Mouse (Mus musculus) spleen, postnatal 36 days (tissue): Measurements from ENCODE around the gene Wdr77.
A peak's percentile ranks its signal among the peaks of the same experiment; 100 is the strongest.
"Not testable (repeated sequence)": the region's sequence is repeated elsewhere in the genome, so short reads cannot be mapped to it uniquely, and the experiment has no call there.

Experiments used
- DNase-seq, 2 experiments: peaks; one replicate each; pipeline ENCODE4 v3.0.0; 2022; ENCODE audit warnings: low spot score in 2 of 2, mixed read lengths in 1 of 2

The Wdr77 gene

DNA sequence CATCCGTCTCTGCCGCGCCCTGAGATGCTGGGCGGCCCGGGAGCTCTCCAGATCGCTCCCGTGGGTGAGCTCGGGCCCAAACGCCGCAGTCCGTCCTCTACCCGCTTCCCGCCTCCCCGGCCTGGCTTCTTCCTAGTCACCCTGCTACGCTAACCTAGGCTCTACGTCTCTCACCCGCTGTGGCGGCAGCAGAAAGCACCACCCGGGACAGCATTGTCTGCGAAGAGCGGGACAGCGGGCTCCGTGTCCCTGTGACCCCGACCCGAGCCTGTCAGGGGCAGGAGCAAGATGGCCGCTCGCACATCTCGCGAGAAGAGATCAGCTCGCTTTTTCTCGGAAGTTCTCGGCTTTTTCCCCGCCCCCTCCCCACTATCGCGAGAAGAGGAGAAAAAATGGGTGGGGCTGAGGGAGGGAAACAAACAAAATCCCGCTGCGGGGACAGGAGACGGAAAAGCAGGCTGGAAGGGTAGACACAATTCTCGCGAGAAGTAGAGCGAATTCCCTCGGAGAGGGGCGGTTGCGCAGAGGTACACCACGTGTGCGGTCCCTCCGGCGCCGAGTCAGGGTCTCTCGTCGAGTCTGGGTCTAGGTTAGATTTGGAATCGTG lies at the start of gene Wdr77:
Gene Wdr77, plus strand, starts transcription at position 396 of the 607 bp plus-strand sequence.
- peak; percentile 92 to 96 for DNase-seq

DNA sequence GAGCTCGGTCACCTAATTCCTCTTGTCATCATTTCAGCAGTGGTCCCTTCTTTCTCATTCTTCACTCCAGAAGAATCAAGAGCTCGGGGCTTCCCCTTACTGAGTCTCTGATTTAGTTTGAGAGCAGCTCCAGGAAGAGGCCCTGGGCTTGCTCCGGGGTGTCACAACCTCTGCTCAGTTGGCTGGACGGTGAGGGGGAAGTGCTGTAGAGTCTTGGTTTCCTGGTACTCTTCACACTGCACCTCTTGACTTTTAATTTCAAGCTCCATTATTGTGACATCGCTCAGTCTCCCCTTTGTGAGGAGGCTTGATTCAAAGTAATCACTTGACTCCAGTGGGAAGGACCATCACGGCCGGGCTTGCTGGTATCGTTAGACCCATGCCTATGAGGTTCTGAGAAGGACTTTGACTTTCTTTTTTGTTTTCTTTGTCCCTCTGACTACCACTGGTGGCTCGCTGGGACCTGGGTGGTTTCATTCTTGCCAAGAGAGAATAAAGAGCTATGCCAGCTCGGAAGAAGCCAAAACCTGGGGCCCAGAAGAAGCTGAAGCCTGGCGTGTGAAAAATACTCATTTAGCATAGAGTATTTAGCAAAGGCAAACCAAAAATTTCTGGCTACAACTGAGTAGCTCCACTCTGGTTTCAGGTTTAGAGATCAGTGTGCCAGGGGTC lies 48.5 kb upstream of the Wdr77 start:
- DNase-seq, result peak; percentile 73

DNA sequence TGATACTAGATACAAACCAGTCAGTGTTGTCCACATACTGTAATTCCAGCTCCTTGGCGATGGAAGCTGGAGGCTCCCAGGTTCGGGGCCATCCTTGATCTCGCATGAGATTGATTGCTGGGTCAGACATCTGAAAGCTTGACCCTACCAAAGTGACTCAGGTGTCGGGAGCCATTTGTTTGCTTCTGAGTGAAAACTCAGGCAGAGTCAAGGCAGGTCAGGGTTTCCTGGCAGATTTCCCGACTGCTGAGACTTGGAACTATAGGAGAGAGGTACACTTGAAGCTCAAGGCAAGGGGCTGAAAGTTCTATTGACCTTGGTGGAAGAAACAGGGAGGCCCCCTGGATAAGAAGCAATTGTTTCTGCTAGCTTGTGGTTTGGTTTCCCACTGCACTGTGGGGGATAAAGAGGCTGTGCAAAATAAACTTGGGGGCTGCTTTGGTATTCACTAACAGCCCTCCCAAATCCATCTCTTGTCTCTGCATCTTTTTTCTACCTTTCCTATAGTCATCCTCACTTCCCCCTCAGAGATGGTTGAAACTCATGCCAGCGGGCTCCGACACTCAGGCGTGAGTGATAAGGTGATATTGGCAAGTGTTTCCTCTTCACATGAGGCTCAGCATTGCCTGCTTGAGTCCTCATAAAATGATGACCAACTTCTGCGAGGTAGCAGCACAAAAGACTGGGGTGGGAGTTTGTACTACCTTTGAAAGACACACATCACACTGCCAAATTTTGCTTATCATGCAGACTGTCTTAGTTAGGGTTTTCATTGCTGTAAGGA lies 46.9 kb upstream of the Wdr77 start:
- no peak for DNase-seq

DNA sequence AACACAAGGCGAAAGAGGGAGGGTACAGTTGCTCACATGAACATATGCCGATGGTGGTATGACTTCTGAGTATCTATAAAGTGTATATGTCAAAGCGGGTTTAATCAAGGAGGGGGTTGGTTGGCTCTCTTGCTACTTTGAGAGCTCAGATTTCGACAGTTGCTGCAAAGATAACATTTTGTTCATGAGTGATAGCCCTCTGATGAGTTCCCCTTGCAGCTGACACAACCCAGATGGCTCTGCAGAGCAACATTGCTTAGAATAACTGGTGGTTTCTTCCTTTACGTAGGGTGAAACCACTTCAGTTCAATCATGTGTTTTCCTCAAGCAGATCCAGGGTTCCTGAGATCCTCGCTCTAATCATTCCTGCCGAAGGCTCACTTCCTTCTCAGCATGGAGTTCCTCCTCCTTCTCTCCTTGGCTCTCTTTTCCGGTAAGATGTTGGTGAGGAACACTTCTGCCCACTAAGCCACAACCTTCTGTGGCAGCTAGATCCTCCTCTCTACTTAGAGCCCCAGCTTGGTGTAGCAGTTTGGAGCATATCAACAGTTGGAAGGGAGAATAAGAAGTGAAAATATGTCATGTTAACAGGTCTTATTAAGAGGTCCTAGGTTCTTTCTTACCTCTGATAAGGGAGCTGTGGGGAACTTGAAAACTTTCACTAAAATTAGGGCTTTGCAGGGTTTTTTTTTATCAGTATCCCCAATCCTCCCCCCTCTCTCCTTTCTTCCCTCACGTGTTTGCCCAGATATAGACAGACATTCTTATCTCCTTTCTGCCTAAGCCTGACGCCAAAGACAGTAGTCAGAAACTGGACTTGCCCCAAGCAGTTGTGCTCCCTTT lies 45.1 kb upstream of the Wdr77 start:
- DNase-seq, result no peak

DNA sequence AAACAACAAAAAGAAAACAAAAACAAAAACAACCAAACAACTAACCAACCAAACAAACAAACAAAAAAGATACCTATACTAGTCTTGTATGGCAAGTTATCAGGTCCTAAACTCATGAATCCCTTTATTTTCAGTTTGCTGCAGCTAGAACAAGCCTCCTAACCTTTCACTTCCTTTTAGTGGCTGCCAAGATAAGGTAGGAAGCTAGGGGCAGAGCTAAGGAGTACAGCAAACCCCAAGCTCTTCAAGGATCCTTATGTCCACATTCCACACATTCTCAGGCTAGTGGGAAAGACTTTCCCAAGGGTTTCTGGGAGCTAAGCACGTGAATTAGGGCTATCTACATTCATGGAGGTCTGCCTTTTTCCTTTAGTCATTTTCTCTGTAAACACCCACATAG lies 43.9 kb upstream of the Wdr77 start:
- no peak for DNase-seq

DNA sequence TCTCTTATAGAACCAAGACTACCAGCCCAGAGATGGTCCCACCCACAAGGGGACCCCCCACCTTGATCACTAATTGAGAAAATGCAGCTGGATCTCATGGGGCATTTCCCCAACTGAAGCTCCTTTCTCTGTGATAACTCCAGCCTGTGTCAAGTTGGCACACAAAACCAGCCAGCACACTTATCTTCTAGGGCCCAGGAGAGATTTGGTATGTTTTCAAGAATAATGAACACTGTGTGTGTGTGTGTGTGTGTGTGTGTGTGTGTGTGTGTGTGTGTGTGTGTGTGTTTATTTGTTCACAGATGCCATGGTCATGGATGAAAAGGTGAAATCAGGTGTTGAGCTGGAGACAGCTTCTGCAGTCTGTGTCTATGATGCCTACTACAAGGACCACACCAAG lies 42.7 kb upstream of the Wdr77 start:
- DNase-seq, result not testable (repeated sequence)

DNA sequence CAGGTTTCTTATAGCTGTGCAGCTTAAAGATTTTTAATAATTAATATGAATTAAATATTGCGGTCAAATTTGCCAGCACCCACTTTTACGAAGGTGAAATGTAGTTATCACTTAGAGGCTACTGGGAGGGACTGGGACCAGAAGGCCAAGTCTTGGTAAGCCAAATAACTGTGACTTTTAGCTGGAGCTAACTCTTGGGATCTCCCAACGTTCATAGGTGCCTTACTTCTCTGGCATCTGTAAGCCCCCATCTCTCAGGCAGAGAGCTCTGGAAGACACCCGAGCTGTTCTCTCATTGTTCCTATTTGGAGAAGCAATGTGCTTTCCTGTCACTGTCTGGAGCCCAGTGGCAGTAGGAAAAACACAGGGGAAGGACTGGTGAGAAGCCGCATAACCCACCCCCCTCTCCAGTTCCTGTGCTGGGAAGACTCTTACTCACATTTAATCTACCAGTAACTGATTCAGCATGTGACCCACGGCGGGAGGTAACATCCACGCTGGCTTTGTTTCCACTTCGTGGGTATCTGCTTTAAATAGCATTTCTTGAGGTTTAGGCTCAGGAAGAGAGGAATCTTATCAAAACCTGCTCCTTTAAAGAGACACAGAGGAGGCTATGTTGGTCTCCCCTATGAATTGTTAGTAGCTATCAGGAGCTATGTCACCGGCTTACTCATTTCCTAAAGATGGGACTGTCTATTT lies 41.4 kb upstream of the Wdr77 start:
- DNase-seq, result no peak

DNA sequence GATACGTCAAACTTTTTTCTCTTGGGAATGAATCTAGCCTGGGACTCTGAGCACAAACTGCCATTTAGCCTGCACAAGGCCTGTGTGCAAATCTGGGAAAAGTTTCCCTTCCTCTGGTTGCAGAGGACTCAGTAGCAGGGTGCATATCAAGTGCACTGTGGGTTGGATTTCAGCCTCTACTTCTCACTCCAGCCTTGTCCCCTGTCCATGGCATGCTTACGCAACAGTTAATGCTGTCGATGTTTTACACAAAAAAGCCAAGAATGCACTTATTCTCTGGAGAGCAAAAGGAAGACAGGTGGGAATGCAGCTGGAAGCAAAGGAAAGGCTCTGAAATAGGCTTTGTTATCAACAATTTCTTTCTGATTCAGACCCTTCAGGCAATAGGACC lies 40.8 kb upstream of the Wdr77 start:
- no peak for DNase-seq

DNA sequence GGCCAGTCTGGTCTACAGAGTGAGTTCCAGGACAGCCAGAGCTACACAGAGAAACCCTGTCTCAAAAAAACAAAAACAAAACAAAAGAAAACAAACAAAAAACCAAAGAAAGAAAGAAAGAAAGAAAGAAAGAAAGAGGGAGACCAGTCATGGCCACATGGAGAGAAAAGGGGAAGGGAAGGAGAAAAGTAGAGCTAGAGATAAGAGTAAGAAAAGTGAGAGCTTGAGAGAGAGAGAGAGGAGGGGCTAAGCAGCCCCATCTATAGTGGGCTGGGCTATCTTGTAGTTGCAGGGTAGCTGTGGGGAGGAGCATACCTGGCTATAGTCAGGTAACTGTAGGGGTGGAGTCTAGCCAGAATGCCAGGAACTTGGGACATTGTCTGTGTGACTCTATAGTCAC lies 38.4 kb upstream of the Wdr77 start:
- DNase-seq, result not testable (repeated sequence)

DNA sequence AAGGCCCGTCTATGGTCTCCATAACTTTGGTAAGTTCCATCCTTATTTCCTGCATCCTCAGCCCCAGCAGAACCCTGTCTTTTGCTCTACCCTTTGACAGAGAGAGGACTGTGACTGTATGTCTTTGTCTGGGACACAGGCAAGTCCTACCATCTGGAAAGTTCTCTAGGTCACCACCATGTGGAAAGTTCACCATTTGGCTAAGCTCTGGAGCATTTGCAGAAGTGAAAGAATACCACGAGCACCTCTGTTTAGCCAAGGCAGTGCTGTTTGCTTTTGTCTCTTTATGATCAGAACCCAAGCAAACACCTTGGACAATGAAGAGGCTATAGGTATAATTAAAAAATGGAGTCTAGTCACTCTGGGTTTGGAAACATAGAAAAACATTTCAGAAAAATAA lies 37.2 kb upstream of the Wdr77 start:
- DNase-seq, result peak in 1 of 2 experiments; percentile 50

DNA sequence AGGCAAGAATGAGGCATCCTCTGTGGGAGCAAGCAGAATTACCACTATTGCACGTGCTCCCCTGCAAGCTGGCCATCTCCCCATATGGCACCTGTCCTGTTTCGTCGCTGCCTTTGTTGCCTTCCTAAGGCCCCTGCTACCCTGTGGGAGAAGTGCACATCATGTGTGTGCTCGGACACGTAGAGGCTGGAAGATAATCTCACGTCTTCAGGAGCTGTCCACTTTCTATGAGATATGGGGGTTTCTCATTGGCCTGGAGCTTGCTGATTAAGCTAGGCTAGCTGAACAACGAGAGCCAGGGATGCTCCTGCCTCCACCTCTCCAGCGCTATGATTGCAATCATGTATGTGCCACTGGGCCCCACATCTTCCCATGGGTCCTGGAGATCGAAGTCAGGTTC lies 34.6 kb upstream of the Wdr77 start:
- DNase-seq, result no peak

DNA sequence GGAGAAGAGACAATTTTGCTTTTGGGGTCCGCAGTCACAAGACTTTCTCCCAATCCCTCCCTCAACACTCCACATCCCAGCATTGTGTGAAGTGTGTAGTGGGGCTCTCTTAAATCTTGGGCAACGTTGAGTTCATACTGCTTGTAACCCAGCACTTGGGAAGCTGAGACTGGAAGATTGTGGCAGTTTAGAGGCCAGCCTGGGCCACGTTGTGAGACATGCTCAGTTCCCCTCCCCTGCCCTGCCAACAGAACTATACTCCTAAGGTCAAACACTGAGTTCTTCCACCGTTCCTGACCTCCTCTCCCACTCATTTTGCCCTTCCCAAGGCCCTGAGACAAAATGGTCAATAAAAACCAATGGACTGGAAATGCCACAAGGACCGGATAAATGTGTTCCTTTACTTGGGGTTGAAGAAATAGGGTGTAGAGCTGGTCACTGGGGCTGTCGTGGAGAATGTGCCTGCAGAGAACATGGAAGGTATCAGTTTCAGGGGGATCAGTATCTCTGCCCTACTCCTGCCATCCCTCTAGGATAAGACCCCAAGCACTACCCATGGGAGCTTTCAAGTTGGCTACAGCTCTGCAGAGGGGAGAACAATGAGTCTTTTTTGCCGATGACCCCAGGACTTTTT lies 31.5 kb upstream of the Wdr77 start:
- DNase-seq, result no peak

DNA sequence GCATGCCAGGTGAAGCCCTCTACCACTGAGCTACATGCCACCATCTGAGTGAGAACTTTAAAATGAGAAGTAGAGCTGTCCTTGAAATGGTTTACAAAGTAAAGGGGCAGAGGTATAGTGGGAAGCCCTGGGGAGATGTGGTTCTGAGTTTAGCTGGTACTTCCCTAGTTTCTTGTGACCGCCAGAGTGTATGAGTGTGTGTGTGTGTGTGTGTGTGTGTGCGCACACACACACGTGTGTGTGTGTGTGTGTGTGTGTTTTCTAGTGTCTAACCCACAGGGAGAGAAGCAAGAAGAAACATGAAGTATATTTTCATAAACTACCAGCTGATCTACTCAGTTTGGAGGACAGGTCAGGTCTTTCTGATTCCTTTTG lies 31.0 kb upstream of the Wdr77 start:
- DNase-seq, result peak; percentile 30 to 41

DNA sequence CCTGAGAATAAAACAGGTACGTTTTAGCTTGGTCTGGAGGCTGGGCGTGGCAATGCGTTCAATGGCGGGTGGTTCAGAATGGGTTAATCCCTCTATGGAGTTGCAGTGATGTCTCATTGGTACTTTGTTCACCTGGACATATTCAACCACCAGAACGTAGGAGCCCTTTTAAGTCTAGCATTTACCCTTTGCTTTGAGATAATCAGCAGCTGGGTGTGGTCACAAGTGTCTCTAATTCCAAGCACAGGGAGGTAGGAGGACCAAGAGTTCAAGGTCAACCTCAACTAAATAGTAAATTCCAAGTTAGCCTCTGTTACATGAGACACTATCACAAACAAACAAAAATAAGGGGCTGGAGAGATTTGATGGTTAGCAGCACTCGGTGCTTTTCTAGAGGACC lies 30.4 kb upstream of the Wdr77 start:
- no peak for DNase-seq

DNA sequence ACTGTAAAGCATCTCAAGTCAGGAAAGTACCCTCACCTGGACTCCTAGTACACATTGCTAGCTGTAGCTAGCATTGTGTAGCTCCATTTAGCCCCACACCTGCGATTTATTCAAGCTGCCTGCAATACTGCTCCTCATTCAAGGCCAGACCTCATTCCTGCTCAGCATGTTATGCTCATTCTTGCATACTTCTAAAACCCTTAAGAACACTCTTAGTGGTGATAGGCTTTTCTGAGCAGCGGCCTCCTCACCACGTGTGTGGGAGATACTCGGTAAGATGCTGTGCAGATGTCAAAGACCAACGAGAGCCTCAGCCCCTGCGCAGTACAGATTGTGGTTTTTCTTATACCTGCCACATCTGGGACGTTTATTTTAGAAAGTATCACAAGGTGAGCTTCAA lies 29.3 kb upstream of the Wdr77 start:
- DNase-seq, result no peak

DNA sequence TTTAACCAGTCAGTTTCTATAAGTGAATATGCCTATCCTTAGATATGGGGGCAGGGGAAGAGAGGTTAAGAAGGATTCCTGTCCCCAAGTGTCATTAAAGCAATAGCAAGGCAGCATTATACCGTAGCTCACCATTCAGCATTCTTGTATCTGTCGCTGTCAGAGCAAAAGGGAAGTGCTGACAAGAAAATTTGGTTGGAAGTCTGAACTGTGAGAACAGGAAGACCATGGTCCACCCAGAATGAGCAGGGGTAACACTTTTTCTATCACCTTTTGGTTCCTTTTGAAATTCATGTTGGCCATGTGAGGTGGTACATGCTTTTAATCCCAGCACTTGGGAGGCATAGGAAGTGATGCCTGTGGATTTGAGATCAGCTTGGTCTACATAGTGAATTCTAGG lies 28.1 kb upstream of the Wdr77 start:
- no peak for DNase-seq

DNA sequence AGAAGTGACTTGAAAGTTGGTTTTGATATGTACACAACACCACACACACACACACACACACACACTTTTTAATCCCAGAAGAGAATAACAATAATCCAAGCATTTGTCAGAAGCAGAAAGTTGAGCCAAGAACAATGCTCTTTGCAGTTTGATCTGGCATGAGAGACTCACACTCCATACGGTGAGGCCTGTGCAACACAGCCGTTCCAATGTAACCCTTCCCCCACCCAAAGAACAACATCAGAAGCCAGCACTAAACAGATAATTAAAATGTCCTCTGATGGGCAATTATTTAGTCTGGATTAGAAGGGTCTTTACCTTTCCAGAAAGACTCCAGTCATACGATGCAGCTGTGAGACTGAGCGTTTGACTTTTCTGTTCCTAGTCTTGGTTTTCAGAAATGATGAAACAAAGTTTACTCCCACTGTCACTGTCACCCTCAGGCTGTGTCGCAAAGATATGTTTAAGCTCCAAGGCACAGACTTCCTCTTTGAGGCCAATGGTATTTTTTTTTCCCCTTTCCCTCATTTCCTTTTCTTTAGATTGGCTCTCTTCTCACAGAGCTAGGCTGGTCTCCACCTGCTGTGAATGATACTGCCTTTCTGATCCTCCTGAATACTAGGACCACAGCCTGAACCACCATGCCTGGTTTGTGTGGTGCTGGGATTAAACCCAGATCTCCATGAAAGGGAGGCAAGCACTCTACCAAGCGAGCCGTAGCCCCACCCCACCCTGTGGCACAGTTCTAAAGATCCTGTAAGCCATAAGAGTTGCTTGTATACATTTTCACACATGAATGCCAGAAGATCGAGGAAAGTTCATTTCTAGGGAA lies 26.7 kb upstream of the Wdr77 start, which contains the start of gene I830077J02Rik:
Gene I830077J02Rik, minus strand, starts transcription at position 425 of the 832 bp plus-strand sequence.
- DNase-seq, result peak in 1 of 2 experiments; percentile 39

DNA sequence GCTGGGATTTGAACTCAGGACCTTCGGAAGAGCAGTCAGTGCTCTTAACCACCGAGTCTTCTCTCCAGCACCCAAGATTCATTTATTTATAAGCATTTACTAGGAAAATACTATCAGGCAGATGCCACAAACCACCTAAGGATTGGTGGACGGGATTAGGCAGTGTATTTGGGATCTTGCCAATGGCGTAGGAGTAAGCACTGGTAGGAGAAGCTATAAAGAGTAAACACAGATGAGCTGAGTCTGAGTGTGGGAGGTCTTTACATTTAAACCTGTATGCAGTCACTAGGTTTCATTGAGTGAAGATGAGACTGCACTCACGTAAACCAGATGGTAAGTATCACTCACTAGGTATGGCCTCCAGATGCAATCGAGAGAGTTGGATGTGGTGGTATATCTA lies 25.2 kb upstream of the Wdr77 start:
- DNase-seq, result no peak

DNA sequence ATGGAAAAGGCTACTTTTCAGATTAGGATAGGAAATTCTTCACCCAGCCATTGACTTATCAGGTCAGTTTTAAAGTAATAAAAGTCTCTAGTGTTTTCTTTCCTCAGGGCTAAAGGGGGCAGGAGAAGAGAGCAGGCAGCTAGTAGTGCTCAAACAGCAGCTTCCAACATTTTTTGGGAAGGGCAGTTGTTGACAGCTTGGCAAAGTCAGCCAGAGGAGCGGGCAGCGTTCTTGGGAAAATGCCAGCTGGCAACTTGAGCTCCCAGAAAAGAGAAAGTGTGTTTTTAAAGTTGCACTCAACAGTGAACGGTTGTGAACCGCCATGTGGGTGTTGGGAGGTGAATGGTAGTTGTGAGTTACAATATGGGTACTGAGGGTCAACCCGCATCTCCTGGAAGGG lies 24.1 kb upstream of the Wdr77 start:
- no peak for DNase-seq

DNA sequence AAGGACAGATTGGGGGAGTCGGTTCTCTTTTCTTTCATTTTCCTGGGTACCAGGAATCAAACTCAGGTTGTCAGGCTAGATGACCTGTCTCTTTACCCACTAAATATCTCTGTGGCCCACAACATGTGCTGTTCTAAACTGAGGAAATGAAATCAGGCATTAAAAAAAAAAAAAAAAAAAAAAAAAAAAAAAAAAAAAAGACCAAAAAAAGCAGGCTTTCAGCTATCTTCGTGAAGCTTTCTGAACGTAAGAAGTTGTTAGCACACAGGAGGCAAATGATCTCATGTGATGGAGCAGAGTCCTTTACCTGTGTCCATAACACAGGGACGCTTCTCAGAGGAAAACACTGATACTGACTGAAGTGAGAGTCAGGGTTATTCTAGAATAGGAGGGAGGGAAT lies 23.1 kb upstream of the Wdr77 start:
- DNase-seq, result no peak
